Mouse (Mus musculus) cerebellum, postnatal 36 days (tissue): Measurements from ENCODE around the gene Cabp2.
A peak's percentile ranks its signal among the peaks of the same experiment; 100 is the strongest.
"Not testable (repeated sequence)": the region's sequence is repeated elsewhere in the genome, so short reads cannot be mapped to it uniquely, and the experiment has no call there.

Experiments
- DNase-seq, 2 experiments: peaks; one replicate each; pipeline ENCODE4 v3.0.0; 2021 to 2022; ENCODE audit warnings: mixed read lengths in 2 of 2

Cabp2 gene

GRCm38 (mm10) chr19:4081394-4081793 lies at the start of gene Cabp2:
TSS of gene Cabp2 (plus strand) at chr19:4081578.
- DNase-seq, result no peak

GRCm38 (mm10) chr19:4032668-4033067 lies 48.7 kb upstream of the Cabp2 start:
- DNase-seq, result no peak

GRCm38 (mm10) chr19:4033298-4033697 lies 48.1 kb upstream of the Cabp2 start:
- DNase-seq, result no peak

GRCm38 (mm10) chr19:4033742-4034141 lies 47.6 kb upstream of the Cabp2 start:
- DNase-seq, result no peak

GRCm38 (mm10) chr19:4036327-4037045 lies 44.9 kb upstream of the Cabp2 start:
- no peak for DNase-seq

- not testable (repeated sequence) for DNase-seq
Measured at GRCm38 (mm10) chr19:4037154-4037787, 44.1 kb upstream of the Cabp2 start.

DNA sequence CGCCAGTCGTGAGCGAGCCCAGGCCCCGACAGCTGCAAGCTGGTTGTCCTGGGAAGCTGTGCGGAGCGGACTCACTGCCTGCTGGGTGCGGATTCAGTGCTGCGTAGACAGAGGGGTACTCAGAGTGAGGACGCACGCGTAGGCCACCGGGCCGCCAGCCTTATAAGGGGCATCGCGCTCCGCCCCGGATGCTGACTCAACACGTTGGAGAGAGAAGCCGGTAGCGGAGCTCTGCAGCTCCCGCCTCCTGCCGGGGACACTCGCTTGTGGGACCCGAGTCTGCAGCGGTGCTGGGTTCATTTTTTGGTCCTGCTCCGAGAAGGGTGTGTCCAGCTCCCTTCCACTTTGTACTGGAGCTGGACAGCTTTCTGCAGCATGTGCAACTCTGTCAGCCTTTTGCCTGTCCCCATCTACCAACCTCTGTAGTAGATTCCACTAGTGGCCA lies 43.6 kb upstream of the Cabp2 start, which contains the start of gene Gstp1:
Gene Gstp1 (minus strand): TSS at position 198 of the 445 bp plus-strand sequence.
- DNase-seq, result peak; percentile 74 to 80

DNA sequence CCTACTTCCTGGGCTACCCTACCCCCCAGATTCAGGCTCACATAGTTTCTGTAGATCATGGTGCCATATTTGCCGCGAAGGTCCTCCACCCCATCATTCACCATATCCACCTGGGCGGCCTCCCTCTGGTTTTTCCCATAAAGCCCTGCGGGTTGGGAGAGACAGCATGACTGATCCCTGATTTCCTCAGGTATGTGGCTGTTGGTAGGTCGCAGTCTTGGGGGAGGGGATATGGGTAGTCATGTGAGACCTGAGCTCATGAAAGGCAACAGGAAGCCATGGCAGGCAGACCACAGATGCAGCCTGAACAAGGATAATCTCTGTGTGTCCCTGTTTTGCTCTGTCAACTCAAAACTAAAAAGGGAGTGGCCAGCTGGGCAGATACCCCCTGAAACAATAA lies 40.4 kb upstream of the Cabp2 start:
- not testable (repeated sequence) for DNase-seq

DNA sequence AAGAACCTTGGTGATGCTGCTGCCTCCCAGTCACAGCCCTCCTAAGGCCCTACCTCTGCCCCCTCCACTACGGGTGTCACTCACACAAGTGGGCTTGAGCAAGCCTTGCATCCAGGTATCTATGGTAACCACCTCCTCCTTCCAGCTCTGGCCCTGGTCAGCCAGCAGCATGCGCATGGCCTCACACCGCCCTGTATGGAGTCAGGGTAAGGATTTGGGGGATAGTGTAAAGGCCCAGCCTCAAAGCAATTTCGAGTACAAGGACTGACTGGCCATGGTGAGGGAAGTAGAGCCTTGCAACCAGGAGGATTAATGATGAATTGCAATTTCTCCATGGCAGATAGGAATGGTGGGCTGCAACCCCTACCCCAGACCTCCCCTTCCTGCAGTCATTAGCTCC lies 39.9 kb upstream of the Cabp2 start:
- not testable (repeated sequence) for DNase-seq

GRCm38 (mm10) chr19:4042124-4042523 lies 39.3 kb upstream of the Cabp2 start:
- DNase-seq, result no peak

DNA sequence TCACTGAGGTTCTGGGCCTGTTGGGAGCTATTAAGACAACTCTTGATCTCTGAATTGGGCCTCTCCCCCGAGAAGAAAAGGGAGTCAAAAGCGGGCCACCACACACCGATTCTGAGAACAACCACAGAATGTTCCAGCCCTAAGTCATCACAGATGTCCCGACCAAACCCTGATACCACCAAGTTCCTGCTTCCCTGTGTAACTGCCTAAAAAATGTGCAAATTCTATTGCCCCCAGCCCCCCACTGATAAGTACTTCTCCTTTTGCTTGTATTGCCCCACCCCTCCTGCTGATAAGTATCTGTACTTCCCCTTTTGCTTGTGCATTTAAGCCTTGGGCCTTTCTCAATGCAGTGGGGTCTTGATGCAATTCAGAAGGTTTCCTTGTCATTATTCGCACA lies 37.3 kb upstream of the Cabp2 start:
- DNase-seq, result not testable (repeated sequence)

DNA sequence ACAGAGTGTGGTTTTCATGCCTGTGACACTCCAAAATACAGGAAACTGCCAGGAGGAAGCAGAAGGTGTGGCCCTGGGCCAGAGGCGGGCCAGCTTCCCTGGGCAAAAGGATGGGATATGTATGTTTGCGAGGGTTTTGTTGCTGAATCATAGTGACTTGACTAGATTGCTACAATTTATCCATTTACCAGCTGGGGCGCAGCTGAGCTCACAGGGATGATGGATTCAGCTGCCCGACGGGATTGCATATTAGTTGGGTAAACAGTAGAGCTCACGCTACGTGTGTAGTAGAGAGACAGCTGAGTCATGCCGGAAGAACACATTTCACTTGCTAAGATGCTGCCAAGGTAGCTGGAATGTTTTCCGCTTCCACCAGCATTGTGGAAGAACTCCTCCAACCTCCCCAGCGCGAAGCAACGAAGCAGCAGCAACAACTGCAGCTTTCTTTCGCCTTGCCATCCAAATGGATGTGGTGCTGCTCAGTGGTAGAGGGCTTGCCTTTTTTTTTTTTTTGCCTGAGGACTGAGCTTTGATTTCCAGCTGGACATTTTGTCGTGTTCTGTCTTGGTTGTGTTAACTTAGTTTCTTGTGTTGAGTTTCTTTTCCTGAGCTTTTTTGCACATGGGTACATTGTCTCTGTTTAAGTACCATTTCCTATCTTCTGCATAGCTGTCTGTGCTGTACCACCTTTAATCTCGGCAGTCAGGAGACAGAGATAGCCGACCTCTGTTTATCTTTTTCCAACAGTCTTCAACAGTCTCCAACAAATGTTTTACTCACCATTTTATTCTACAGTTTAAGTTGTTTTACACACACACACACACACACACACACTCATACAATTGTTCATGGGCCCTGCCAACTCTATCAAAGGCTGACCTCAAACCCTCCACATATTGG lies 35.2 kb upstream of the Cabp2 start, which contains the start of gene Gstp2:
Gene Gstp2 (minus strand): TSS at position 58 of the 900 bp plus-strand sequence.
- DNase-seq, result peak; percentile 80 to 85

DNA sequence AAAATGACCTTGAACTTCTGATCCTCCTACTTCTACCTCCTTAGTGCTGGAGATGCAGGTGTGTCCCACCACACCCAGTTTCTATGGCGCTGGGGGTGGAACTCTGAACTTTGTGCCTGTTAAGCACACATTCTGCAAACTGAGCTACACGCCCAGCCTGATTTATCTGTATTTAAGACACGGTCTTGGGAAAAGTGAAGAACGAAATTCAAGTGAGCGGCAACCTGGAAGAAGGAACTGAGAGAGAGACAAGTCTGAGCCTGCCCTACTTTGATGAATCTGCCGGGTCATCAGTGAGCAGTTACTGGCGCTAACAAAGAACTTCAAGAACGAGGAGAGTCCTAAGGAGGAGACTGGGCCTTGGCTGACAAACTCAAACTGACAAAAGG lies 34.5 kb upstream of the Cabp2 start:
- DNase-seq, result no peak

DNA sequence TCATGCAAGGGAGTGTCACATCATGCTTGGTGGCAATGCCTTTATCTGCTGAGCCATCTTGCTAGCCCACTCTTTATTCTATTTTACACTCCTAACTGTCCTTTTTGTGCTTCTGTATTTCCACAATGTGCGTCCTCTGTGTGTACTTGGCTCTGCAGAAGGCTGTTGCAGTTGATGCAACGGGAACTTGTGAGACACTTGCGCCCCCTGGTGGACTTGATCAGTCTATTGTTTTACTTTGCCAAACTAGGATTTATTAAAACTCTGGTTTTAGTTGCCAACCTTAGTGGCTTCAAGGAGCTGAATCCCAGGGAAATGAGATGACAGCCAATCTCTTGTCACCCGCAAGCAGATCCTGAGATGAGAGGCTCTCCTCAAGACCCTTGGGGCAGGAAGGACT lies 33.5 kb upstream of the Cabp2 start:
- peak; percentile 87 to 89 for DNase-seq

- DNase-seq, result not testable (repeated sequence)
Measured at GRCm38 (mm10) chr19:4049069-4049468, 32.3 kb upstream of the Cabp2 start.

- DNase-seq, result no peak
Measured at GRCm38 (mm10) chr19:4051016-4051415, 30.4 kb upstream of the Cabp2 start.

DNA sequence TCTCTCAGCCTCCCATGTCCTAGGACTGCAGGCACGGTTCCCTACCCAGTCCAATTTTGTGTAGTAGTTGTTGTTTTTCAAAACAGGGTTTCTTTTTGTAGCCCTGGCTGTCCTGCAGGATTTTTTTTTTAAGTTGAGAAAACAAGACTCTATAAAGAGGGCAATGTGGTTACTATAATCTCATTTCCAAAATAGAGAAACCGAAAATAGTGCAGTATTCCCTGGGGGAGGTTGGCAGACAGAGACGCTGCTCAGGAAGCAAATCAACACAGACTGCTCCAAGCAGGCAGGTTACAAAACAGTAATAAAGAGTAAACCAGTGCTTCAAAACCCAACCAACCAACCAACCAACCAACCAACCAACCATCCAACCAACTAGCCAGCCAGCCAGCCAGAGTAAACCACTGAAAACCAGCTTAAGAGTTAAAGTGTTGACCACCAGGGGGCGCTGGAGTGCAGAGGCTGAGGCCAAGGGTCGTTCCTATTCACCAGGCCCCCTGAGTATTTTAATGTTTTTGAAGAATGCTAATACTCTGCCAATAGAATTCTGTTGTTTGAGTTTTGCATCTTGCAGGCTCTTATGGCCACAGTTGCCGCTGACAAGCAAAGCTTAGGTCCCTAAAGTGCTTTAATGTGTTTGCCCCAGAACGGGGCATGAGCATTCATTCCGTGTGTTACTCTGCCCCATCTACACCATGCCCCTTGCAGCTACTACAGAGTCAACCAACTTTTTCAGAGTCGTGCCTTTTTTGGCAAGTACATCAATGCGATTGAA lies 29.4 kb upstream of the Cabp2 start:
- DNase-seq, result peak; percentile 75 to 78

GRCm38 (mm10) chr19:4052516-4053030 lies 28.8 kb upstream of the Cabp2 start:
- no peak for DNase-seq

DNA sequence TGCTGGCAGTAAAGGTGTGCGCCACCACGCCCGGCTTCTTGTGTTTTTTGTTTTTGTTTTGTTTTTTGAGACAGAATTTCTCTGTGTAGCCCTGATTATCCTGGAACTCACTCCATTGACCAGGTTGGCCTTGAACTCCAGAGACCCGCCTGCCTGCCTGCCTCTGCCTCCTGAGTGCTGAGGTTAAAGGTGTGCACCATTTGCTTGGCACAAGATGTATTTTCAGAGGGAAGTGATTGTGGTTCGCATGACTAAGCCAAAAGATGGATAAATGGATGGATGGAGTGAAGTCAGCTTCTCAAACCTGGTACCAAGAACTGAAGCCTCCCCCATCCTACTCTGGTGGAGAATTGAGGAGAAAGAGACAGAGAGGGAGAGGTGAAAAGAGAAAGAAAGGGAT lies 26.8 kb upstream of the Cabp2 start:
- DNase-seq, result no peak

- DNase-seq, result peak; percentile 70 to 71
Measured at GRCm38 (mm10) chr19:4055216-4055946, 26.0 kb upstream of the Cabp2 start.

- no peak for DNase-seq
Measured at GRCm38 (mm10) chr19:4055947-4056693, 25.3 kb upstream of the Cabp2 start.
